Mouse (Mus musculus): Measurements from ENCODE around the gene Abcc3. TPM values are rescaled to one million over a fixed set of nuclear protein-coding genes. Genes with fewer than 3 reads are reported as not detected.
"Not testable (repeated sequence)": the region's sequence is repeated elsewhere in the genome, so short reads cannot be mapped to it uniquely, and the experiment has no call there.

The Abcc3 gene
- polyA plus RNA-seq, 1 experiment, result not detected

- Histone ChIP-seq H3K79me2 (ENCODE audit: control insufficient read depth, insufficient read depth) (no peaks in the 10 kb centered on the region), H3K4me3 (no peak overlapping the region), H3K27me3 (ENCODE audit: control insufficient read depth, insufficient read depth, insufficient read length) (peaks cover 8% of the 10 kb centered on the region), H3ac (ENCODE audit: control insufficient read depth, insufficient read length) (no peak overlapping the region), H3K36me3 (ENCODE audit: control insufficient read depth, insufficient read depth) (no peaks in the 10 kb centered on the region), H3K4me2 (ENCODE audit: low read depth) (no peak overlapping the region)
- no peak for TF ChIP-seq TCF3 (IDR thresholded peaks at IDR 0.05; ENCODE audit: insufficient read length, low read depth)
- no peak for TF ChIP-seq USF1 (IDR thresholded peaks at IDR 0.05; ENCODE audit: low read depth)
- TF ChIP-seq REST (IDR thresholded peaks at IDR 0.05; ENCODE audit: insufficient read depth, insufficient read length), result no peak
- no peak for TF ChIP-seq MYOG (IDR thresholded peaks at IDR 0.05; ENCODE audit: control insufficient read depth in 1 of 3, insufficient read depth in 1 of 3, insufficient read length in 2 of 3, low read depth in 2 of 3)
- no peak for TF ChIP-seq CEBPB (IDR thresholded peaks at IDR 0.05; ENCODE audit: insufficient read depth, poor library complexity, severe bottlenecking)
- no peak for TF ChIP-seq MAX (IDR thresholded peaks at IDR 0.05; ENCODE audit: low read depth)
- TF ChIP-seq SRF (IDR thresholded peaks at IDR 0.05; ENCODE audit: control insufficient read depth, insufficient read length, low read depth), result no peak
- no peak for TF ChIP-seq MYOD1 (IDR thresholded peaks at IDR 0.05; ENCODE audit: control insufficient read depth in 1 of 3, insufficient read length in 2 of 3, low read depth in 2 of 3)
- TF ChIP-seq POLR2A (IDR thresholded peaks at IDR 0.05; ENCODE audit: insufficient read length, low read depth), result no peak
- TF ChIP-seq E2F4 (IDR thresholded peaks at IDR 0.05; ENCODE audit: insufficient read depth), result no peak
- no peak for TF ChIP-seq POLR2AphosphoS2 (IDR thresholded peaks at IDR 0.05; ENCODE audit: insufficient read length, low read depth)
- no peak for TF ChIP-seq TCF12 (IDR thresholded peaks at IDR 0.05; ENCODE audit: insufficient read depth, poor library complexity, severe bottlenecking)
Observed at GRCm38 (mm10) chr11:94400996-94401395, 8.2 kb upstream of the Abcc3 start.

DNA sequence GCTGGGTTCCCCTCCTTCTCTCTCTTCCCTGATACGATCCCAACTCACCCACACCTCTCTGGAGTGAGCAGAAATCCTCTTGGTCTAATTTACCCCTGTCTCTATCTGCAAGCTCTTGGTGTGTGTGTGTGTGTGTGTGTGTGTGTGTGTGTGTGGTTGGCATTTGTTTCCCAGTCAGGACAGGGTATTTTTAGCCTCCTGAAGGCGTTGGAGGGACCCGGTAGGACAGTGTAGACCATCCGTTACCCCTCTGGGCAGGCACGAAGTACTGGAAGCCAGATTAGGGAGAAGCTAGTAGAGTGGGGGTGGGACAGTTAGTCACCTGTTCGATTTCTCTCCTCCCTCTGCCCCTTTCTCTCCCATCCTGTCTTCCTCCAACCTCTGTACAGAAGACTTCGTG is 1.3 kb upstream of the Abcc3 start:
- H3K79me2 ChIP-seq (ENCODE audit: control insufficient read depth, insufficient read depth), result no peaks in the 10 kb centered on the region
- no peak overlapping the region for H3ac ChIP-seq (ENCODE audit: control insufficient read depth, insufficient read length)
- H3K4me2 ChIP-seq (ENCODE audit: low read depth), result no peak overlapping the region
- H3K27me3 ChIP-seq (ENCODE audit: control insufficient read depth, insufficient read depth, insufficient read length), result peaks cover 24% of the 10 kb centered on the region
- TF ChIP-seq REST (IDR thresholded peaks at IDR 0.05; ENCODE audit: insufficient read depth, insufficient read length) (no peak), CEBPB (IDR thresholded peaks at IDR 0.05; ENCODE audit: insufficient read depth, poor library complexity, severe bottlenecking) (no peak), MYOD1 (IDR thresholded peaks at IDR 0.05; ENCODE audit: control insufficient read depth in 1 of 3, insufficient read length in 2 of 3, low read depth in 2 of 3) (no peak), MYOG (IDR thresholded peaks at IDR 0.05; ENCODE audit: control insufficient read depth in 1 of 3, insufficient read depth in 1 of 3, insufficient read length in 2 of 3, low read depth in 2 of 3) (no peak), USF1 (IDR thresholded peaks at IDR 0.05; ENCODE audit: low read depth) (no peak), TCF3 (IDR thresholded peaks at IDR 0.05; ENCODE audit: insufficient read length, low read depth) (no peak), POLR2A (IDR thresholded peaks at IDR 0.05; ENCODE audit: insufficient read length, low read depth) (no peak), TCF12 (IDR thresholded peaks at IDR 0.05; ENCODE audit: insufficient read depth, poor library complexity, severe bottlenecking) (no peak), POLR2AphosphoS2 (IDR thresholded peaks at IDR 0.05; ENCODE audit: insufficient read length, low read depth) (no peak), SRF (IDR thresholded peaks at IDR 0.05; ENCODE audit: control insufficient read depth, insufficient read length, low read depth) (no peak), MAX (IDR thresholded peaks at IDR 0.05; ENCODE audit: low read depth) (no peak), E2F4 (IDR thresholded peaks at IDR 0.05; ENCODE audit: insufficient read depth) (no peak)
- H3K4me3 ChIP-seq, result no peak overlapping the region
- no peaks in the 10 kb centered on the region for H3K36me3 ChIP-seq (ENCODE audit: control insufficient read depth, insufficient read depth)

DNA sequence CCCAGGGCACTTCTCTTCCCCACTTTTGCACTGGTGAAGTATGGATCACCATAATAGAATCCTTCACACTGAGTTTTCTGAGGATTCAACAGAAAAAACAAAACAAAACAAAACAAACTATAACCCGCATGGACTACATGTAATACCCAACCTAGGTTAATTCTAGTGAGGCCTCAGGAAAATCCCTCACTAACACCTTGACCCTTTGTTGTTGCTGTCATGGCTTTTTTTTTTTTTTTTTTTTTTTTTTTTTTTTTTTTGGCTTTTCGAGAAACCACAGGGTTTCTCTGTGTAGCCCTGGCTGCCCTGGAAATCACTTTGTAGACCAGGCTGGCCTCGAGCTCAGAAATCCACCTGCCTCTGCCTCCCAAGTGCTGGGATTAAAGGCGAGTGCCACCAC is 693 bp upstream of the Abcc3 start:
- H3K4me2 ChIP-seq (ENCODE audit: low read depth); H3K79me2 ChIP-seq (ENCODE audit: control insufficient read depth, insufficient read depth); H3K4me3 ChIP-seq; H3ac ChIP-seq (ENCODE audit: control insufficient read depth, insufficient read length); H3K36me3 ChIP-seq (ENCODE audit: control insufficient read depth, insufficient read depth): not testable (repeated sequence)
- peaks cover 21% of the 10 kb centered on the region for H3K27me3 ChIP-seq (ENCODE audit: control insufficient read depth, insufficient read depth, insufficient read length)

DNA sequence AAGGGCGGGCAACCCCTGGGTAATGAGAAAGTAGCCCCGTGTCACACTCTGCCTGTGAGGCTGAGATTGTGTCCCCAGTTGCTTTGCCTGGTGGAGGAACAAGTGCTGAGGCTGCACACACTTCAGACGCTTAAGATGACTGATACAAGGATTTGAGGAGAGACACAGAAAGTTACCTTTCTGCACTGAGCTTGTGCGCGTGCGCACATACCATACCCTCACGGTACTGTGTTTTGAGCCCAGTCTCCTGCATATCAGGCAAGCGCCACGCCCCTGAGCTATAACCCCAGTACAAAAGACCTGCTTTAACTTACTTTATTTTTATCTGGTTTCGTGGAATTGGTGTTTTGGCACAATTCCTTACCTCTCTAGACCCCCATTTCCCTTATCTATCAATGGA is 1.1 kb downstream of the Abcc3 start:
- Histone ChIP-seq H3K4me2 (ENCODE audit: low read depth) (no peak overlapping the region), H3K4me3 (no peak overlapping the region), H3K79me2 (ENCODE audit: control insufficient read depth, insufficient read depth) (no peaks in the 10 kb centered on the region), H3K36me3 (ENCODE audit: control insufficient read depth, insufficient read depth) (no peaks in the 10 kb centered on the region), H3K27me3 (ENCODE audit: control insufficient read depth, insufficient read depth, insufficient read length) (peaks cover 21% of the 10 kb centered on the region), H3ac (ENCODE audit: control insufficient read depth, insufficient read length) (no peak overlapping the region)
- TF ChIP-seq CEBPB (IDR thresholded peaks at IDR 0.05; ENCODE audit: insufficient read depth, poor library complexity, severe bottlenecking) (no peak), USF1 (IDR thresholded peaks at IDR 0.05; ENCODE audit: low read depth) (no peak), POLR2AphosphoS2 (IDR thresholded peaks at IDR 0.05; ENCODE audit: insufficient read length, low read depth) (no peak), MYOG (IDR thresholded peaks at IDR 0.05; ENCODE audit: control insufficient read depth in 1 of 3, insufficient read depth in 1 of 3, insufficient read length in 2 of 3, low read depth in 2 of 3) (no peak), TCF3 (IDR thresholded peaks at IDR 0.05; ENCODE audit: insufficient read length, low read depth) (no peak), REST (IDR thresholded peaks at IDR 0.05; ENCODE audit: insufficient read depth, insufficient read length) (no peak), POLR2A (IDR thresholded peaks at IDR 0.05; ENCODE audit: insufficient read length, low read depth) (no peak), SRF (IDR thresholded peaks at IDR 0.05; ENCODE audit: control insufficient read depth, insufficient read length, low read depth) (no peak), MAX (IDR thresholded peaks at IDR 0.05; ENCODE audit: low read depth) (no peak), E2F4 (IDR thresholded peaks at IDR 0.05; ENCODE audit: insufficient read depth) (no peak), TCF12 (IDR thresholded peaks at IDR 0.05; ENCODE audit: insufficient read depth, poor library complexity, severe bottlenecking) (no peak), MYOD1 (IDR thresholded peaks at IDR 0.05; ENCODE audit: control insufficient read depth in 1 of 3, insufficient read length in 2 of 3, low read depth in 2 of 3) (no peak)

DNA sequence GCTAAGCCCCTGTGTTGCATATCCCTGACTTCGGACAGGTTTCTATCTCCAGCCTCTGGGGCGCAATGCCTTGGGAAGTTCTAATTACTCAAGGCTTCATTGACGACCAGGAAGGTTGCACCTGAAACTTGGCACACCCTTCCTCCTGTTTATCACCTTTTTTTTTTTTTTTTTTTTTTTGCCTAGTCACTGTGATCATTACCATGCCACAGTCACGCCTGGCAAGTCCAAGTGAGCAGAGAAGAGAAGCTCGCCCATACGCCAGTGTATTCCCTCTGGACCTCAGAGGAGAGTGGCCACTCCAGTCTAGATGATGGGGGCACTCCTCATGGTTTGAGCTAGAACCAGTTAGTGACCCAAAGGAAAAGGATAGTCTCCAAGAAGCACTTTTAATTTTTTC is 2.0 kb downstream of the Abcc3 start:
- no peak for TF ChIP-seq MAX (IDR thresholded peaks at IDR 0.05; ENCODE audit: low read depth)
- TF ChIP-seq MYOD1 (IDR thresholded peaks at IDR 0.05; ENCODE audit: control insufficient read depth in 1 of 3, insufficient read length in 2 of 3, low read depth in 2 of 3), result no peak
- Histone ChIP-seq H3K4me3 (no peak overlapping the region), H3ac (ENCODE audit: control insufficient read depth, insufficient read length) (no peak overlapping the region), H3K27me3 (ENCODE audit: control insufficient read depth, insufficient read depth, insufficient read length) (peaks cover 21% of the 10 kb centered on the region), H3K4me2 (ENCODE audit: low read depth) (no peak overlapping the region), H3K36me3 (ENCODE audit: control insufficient read depth, insufficient read depth) (no peaks in the 10 kb centered on the region), H3K79me2 (ENCODE audit: control insufficient read depth, insufficient read depth) (no peaks in the 10 kb centered on the region)
